Mouse (Mus musculus) spleen, adult 2 months (tissue): Measurements from ENCODE around the gene Atrx.

ENCODE experiments used
- CTCF ChIP-seq: fragments of 200-500 bp; IDR thresholded peaks from 2 replicates; pipeline ENCODE4 v1.5.1; 2011; ENCODE audit warnings: mild to moderate bottlenecking, inconsistent platforms; ENCODE audit not compliant: insufficient read depth, insufficient read length, insufficient replicate concordance; ENCODE audit errors: extremely low read depth
- POLR2A ChIP-seq: fragments of 200-500 bp; IDR thresholded peaks from 2 replicates; pipeline ENCODE4 v1.6.1; 2011; ENCODE audit warnings: low read depth, low read length, inconsistent platforms

- TF ChIP-seq CTCF (no peak), POLR2A (no peak)
Measured at GRCm38 (mm10) chrX:105923896-105924295, 5.3 kb downstream of the Atrx start.
